Mouse (Mus musculus) midbrain, postnatal 0 days (tissue): ENCODE data around the gene Rbpjl. TPM values are rescaled to one million over a fixed set of nuclear protein-coding genes. Genes with fewer than 3 reads are reported as not detected.

Experiments used
- ATAC-seq: fragments of 200-750 bp; cut with Nextera tagmentation; 2 replicates; pipeline ENCODE4 v1.8.0; 2017; ENCODE audit warnings: moderate number of reproducible peaks, mild to moderate bottlenecking, moderate TSS enrichment, moderate library complexity; ENCODE audit not compliant: low FRiP score
- DNase-seq: peaks from one replicate; pipeline ENCODE4 v3.0.0-alpha.2; 2015; ENCODE audit warnings: low spot score
- H3K27ac ChIP-seq: fragments of 300-500 bp; sonication (generic); 2 replicates; pipeline ENCODE4 v1.5.1; 2014; ENCODE audit warnings: low read depth, mild to moderate bottlenecking, low read length, mixed read lengths
- H3K27me3 ChIP-seq: fragments of 300-500 bp; sonication (generic); 2 replicates; pipeline ENCODE4 v1.6.1; 2014; ENCODE audit warnings: low read length, control low read depth, mixed read lengths; ENCODE audit not compliant: insufficient read depth
- H3K36me3 ChIP-seq: fragments of 300-500 bp; sonication (generic); 2 replicates; pipeline ENCODE4 v1.6.1; 2014; ENCODE audit warnings: low read length, control low read depth, mixed read lengths; ENCODE audit not compliant: insufficient read depth
- H3K4me1 ChIP-seq: fragments of 300-500 bp; sonication (generic); 2 replicates; pipeline ENCODE4 v1.6.1; 2014; ENCODE audit warnings: mild to moderate bottlenecking, control low read depth, antibody characterized with exemption, low read length, mixed read lengths; ENCODE audit not compliant: insufficient read depth
- H3K4me2 ChIP-seq: fragments of 300-500 bp; sonication (generic); 2 replicates; pipeline ENCODE4 v1.6.1; 2014; ENCODE audit warnings: low read depth, mild to moderate bottlenecking, low read length, mixed read lengths; ENCODE audit not compliant: poor library complexity, severe bottlenecking
- H3K4me3 ChIP-seq: fragments of 300-500 bp; sonication (generic); 2 replicates; pipeline ENCODE4 v1.5.1; 2014; ENCODE audit warnings: low read depth, mild to moderate bottlenecking, low read length, moderate library complexity
- H3K9ac ChIP-seq: fragments of 300-500 bp; sonication (generic); replicated peaks from 2 replicates; pipeline ENCODE4 v1.6.1; 2014; ENCODE audit warnings: mild to moderate bottlenecking, low read length, moderate library complexity, mixed read lengths; ENCODE audit not compliant: poor library complexity, severe bottlenecking
- H3K9me3 ChIP-seq: fragments of 300-500 bp; sonication (generic); 2 replicates; pipeline ENCODE4 v1.6.1; 2016; ENCODE audit warnings: low read length, control low read depth
- CTCF ChIP-seq: IDR thresholded peaks from 2 replicates; pipeline ENCODE4 v1.5.1; 2016; ENCODE audit warnings: antibody characterized with exemption, mild to moderate bottlenecking
- WGBS: fragments of 180-500 bp; shearing (Covaris S2); extraction: QIAGEN DNeasy Blood & Tissue Kit; methylation state at CpG from one replicate; pipeline ENCODE4 v1.1.7; 2014; 5-methylcytosine and 5-hydroxymethylcytosine counted together
- polyA plus RNA-seq: library from polyadenylated mRNA; unstranded; fragments of >200 nt; fragmentation: Nextera tagmentation; extraction: Ambion mirVana; gene quantifications from 2 replicates; pipeline ENCODE4 v1.2.1, GENCODE M21; 2015
- total RNA-seq: library from RNA; depleted of rRNA; stranded (reverse); fragments of >200 nt; gene quantifications from 2 replicates; pipeline ENCODE4 v1.2.3, GENCODE M21; 2014

The Rbpjl gene
- total and polyA plus RNA-seq, 2 experiments from 2014 or later, result 0.04 to 0.77 TPM

GRCm38 (mm10) chr2:164446086-164446469 is 43.1 kb downstream of the Rbpjl start:
- 84% methylated on average over 3 of the region's 3 CpGs for WGBS
- peaks cover 6% of the 10 kb centered on the region; the same call in 1 of the 2 replicates for H3K4me1 ChIP-seq
- ATAC-seq, result no peak
- peaks cover 12% of the 10 kb centered on the region; the same call in 1 of the 2 replicates for H3K27me3 ChIP-seq
- no peak for TF ChIP-seq CTCF
- H3K9ac ChIP-seq, result no peak overlapping the region
- no peaks in the 10 kb centered on the region for H3K36me3 ChIP-seq
- H3K27ac ChIP-seq, result no peak overlapping the region
- H3K4me2 ChIP-seq, result no peak overlapping the region
- H3K9me3 ChIP-seq, result 0 out of 2 replicates have a peak, but pooled peaks cover 4% of the 10 kb centered on the region
- no peak for DNase-seq
- no peak overlapping the region for H3K4me3 ChIP-seq

GRCm38 (mm10) chr2:164448140-164448539 is 45.2 kb downstream of the Rbpjl start:
- ATAC-seq, result no peak
- H3K36me3 ChIP-seq, result no peaks in the 10 kb centered on the region
- 94% methylated on average over 1 of the region's 1 CpGs for WGBS
- no peak overlapping the region for H3K4me3 ChIP-seq
- 0 out of 2 replicates have a peak, but pooled peaks cover 4% of the 10 kb centered on the region for H3K9me3 ChIP-seq
- H3K4me1 ChIP-seq, result no peaks in the 10 kb centered on the region
- H3K27me3 ChIP-seq, result no peaks in the 10 kb centered on the region
- DNase-seq, result no peak
- H3K4me2 ChIP-seq, result no peak overlapping the region
- no peak overlapping the region for H3K27ac ChIP-seq
- no peak overlapping the region for H3K9ac ChIP-seq
- TF ChIP-seq CTCF, result no peak

- ATAC-seq (no peak), DNase-seq (no peak)
- no peaks in the 10 kb centered on the region for H3K4me1 ChIP-seq
- no peak for TF ChIP-seq CTCF
- 77% methylated on average over 5 of the region's 5 CpGs for WGBS
- no peak overlapping the region for H3K9ac ChIP-seq
- no peaks in the 10 kb centered on the region for H3K36me3 ChIP-seq
- no peak overlapping the region for H3K27ac ChIP-seq
- 0 out of 2 replicates have a peak, but pooled peaks cover 4% of the 10 kb centered on the region for H3K9me3 ChIP-seq
- H3K27me3 ChIP-seq, result no peaks in the 10 kb centered on the region
- H3K4me3 ChIP-seq, result no peak overlapping the region
- H3K4me2 ChIP-seq, result no peak overlapping the region
Observed at GRCm38 (mm10) chr2:164448921-164449320, 46.0 kb downstream of the Rbpjl start.

GRCm38 (mm10) chr2:164449341-164450042 is 46.6 kb downstream of the Rbpjl start:
- DNase-seq (no peak), ATAC-seq (no peak)
- Histone ChIP-seq H3K4me2 (no peak overlapping the region), H3K9ac (no peak overlapping the region), H3K27me3 (no peaks in the 10 kb centered on the region), H3K4me3 (no peak overlapping the region), H3K9me3 (0 out of 2 replicates have a peak, but pooled peaks cover 4% of the 10 kb centered on the region), H3K36me3 (no peaks in the 10 kb centered on the region), H3K4me1 (no peaks in the 10 kb centered on the region), H3K27ac (no peak overlapping the region)
- 89% methylated on average over 14 of the region's 14 CpGs for WGBS
- no peak for TF ChIP-seq CTCF

GRCm38 (mm10) chr2:164452000-164452676 is 49.2 kb downstream of the Rbpjl start:
- no peak overlapping the region for H3K4me3 ChIP-seq
- H3K27me3 ChIP-seq, result no peaks in the 10 kb centered on the region
- no peaks in the 10 kb centered on the region for H3K4me1 ChIP-seq
- ATAC-seq, result no peak
- H3K9me3 ChIP-seq, result 0 out of 2 replicates have a peak, but pooled peaks cover 4% of the 10 kb centered on the region
- no peak for TF ChIP-seq CTCF
- no peak overlapping the region for H3K4me2 ChIP-seq
- H3K9ac ChIP-seq, result no peak overlapping the region
- WGBS, result 57% methylated on average over 13 of the region's 13 CpGs
- H3K36me3 ChIP-seq, result no peaks in the 10 kb centered on the region
- no peak overlapping the region for H3K27ac ChIP-seq
- DNase-seq, result no peak
